Mouse (Mus musculus) stomach, embryonic 14.5 days (tissue): ENCODE measurements around the gene Rsbn1. TPM values are rescaled to one million over a fixed set of nuclear protein-coding genes. Genes with fewer than 3 reads are reported as not detected.

Experiments used
- ATAC-seq: fragments of 200-750 bp; cut with Nextera tagmentation; 2 replicates; pipeline ENCODE4 v1.8.0; 2017; ENCODE audit warnings: low read depth, moderate TSS enrichment; ENCODE audit not compliant: insufficient number of reproducible peaks, insufficient read depth, low FRiP score
- H3K27ac ChIP-seq: fragments of 300-500 bp; sonication (generic); 2 replicates; pipeline ENCODE4 v1.5.1; 2014; ENCODE audit warnings: mild to moderate bottlenecking, low read length, moderate library complexity, mixed read lengths
- H3K27me3 ChIP-seq: fragments of 300-500 bp; sonication (generic); 2 replicates; pipeline ENCODE4 v1.6.1; 2014; ENCODE audit warnings: low read length, control low read depth, mixed read lengths; ENCODE audit not compliant: control insufficient read depth, insufficient read depth
- H3K36me3 ChIP-seq: fragments of 300-500 bp; sonication (generic); 2 replicates; pipeline ENCODE4 v1.6.1; 2014; ENCODE audit warnings: mild to moderate bottlenecking, control low read depth, low read length, moderate library complexity, mixed read lengths; ENCODE audit not compliant: control insufficient read depth, insufficient read depth
- H3K4me1 ChIP-seq: fragments of 300-500 bp; sonication (generic); 2 replicates; pipeline ENCODE4 v1.6.1; 2014; ENCODE audit warnings: low read length, control low read depth, mixed read lengths; ENCODE audit not compliant: control insufficient read depth, insufficient read depth
- H3K4me2 ChIP-seq: fragments of 300-500 bp; sonication (generic); replicated peaks from 2 replicates; pipeline ENCODE4 v1.6.1; 2014; ENCODE audit warnings: low read depth, low read length, control low read depth
- H3K4me3 ChIP-seq: fragments of 300-500 bp; sonication (generic); 2 replicates; pipeline ENCODE4 v1.5.1; 2014; ENCODE audit warnings: low read depth, low read length, control low read depth
- H3K9ac ChIP-seq: fragments of 300-500 bp; sonication (generic); replicated peaks from 2 replicates; pipeline ENCODE4 v1.6.1; 2014; ENCODE audit warnings: low read depth, mild to moderate bottlenecking, control low read depth, low read length, moderate library complexity, mixed read lengths
- H3K9me3 ChIP-seq: fragments of 300-500 bp; sonication (generic); 2 replicates; pipeline ENCODE4 v1.6.1; 2016; ENCODE audit warnings: low read depth, low read length, control low read depth; ENCODE audit not compliant: control insufficient read depth
- WGBS: fragments of 180-500 bp; shearing (Covaris S2); extraction: QIAGEN DNeasy Blood & Tissue Kit; methylation state at CpG from one replicate; pipeline ENCODE4 v1.1.7; 2014; 5-methylcytosine and 5-hydroxymethylcytosine counted together
- polyA plus RNA-seq: library from polyadenylated mRNA; unstranded; fragments of >200 nt; fragmentation: Nextera tagmentation; extraction: Ambion mirVana; gene quantifications from 2 replicates; pipeline ENCODE4 v1.2.1, GENCODE M21; 2014

Rsbn1 gene
- polyA plus RNA-seq, 1 experiment from 2014 or later, result 12.8 TPM

DNA sequence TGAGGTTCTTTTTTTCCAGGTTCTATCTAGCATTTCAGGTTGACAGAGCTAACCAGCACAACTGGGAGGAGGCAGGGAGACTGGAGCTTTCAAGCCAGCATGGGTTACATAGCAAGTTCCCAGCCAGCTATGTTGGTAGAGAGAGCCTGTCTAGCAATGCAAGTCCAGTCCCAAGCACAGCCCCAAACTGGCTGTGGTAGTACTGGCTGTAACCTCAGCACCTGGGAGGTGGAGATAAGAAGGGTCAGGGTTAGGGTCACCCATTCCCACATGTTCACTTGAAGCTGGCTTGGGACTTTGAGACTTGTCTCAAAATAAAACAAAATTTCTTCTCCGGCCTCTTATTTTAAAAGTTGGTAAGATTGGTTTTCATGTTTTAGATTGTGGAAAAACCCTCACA lies 6.2 kb downstream of the Rsbn1 start:
- no peak overlapping the region for H3K27ac ChIP-seq
- 95% methylated on average over 1 of the region's 1 CpGs for WGBS
- H3K4me2 ChIP-seq, result no peak overlapping the region
- H3K4me3 ChIP-seq, result no peak overlapping the region
- H3K9ac ChIP-seq, result no peak overlapping the region
- no peaks in the 10 kb centered on the region for H3K9me3 ChIP-seq
- no peak for ATAC-seq
- H3K27me3 ChIP-seq, result no peaks in the 10 kb centered on the region
- peaks cover 13% of the 10 kb centered on the region; the same call in 1 of the 2 replicates for H3K4me1 ChIP-seq
- H3K36me3 ChIP-seq, result no peaks in the 10 kb centered on the region

DNA sequence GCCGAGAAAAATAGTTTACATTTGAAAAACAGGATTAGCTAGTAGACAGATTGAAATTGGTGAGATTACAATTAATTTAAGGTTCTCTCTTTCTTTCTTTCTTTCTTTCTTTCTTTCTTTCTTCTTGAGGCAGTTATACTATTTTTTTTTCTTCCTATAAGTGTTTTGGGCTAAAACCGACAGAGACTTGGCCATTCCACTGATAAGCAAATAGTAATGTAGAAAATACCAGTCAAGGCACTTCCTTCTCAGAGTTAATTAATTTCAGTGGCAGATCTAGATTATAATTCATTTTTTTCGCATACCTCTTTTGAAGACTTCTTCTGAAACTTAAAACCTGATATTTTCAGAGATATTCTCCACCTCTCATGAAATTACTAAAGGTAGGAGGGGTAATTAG lies 11.4 kb downstream of the Rsbn1 start:
- H3K36me3 ChIP-seq, result peaks cover 4% of the 10 kb centered on the region; the same call in 1 of the 2 replicates
- no peak for ATAC-seq
- no peak overlapping the region for H3K27ac ChIP-seq
- H3K4me2 ChIP-seq, result no peak overlapping the region
- H3K9me3 ChIP-seq, result no peaks in the 10 kb centered on the region
- H3K4me1 ChIP-seq, result peaks cover 2% of the 10 kb centered on the region; the same call in 1 of the 2 replicates
- no peak overlapping the region for H3K9ac ChIP-seq
- no peak overlapping the region for H3K4me3 ChIP-seq
- WGBS, result 48% methylated on average over 3 of the region's 3 CpGs
- H3K27me3 ChIP-seq, result no peaks in the 10 kb centered on the region

DNA sequence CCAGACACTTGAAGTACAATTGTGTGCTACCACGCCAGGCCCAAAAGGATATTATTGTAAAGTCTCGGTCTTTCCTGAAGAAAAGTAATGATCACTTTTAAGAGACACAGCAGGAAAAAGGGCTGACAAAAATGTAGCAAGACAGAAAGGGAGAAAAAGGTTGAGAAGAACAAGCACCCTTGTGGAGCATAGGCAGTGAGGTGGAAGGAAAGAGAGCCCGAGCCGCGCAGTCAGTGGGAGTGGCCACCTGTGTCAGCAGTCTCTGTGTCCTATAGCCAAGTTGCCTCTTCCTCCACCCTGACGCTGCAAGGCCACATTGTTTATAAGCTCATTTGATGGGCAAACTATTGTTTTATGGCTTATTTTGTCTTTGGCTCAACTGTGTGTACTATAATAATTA lies 13.6 kb downstream of the Rsbn1 start:
- no peaks in the 10 kb centered on the region for H3K9me3 ChIP-seq
- H3K4me1 ChIP-seq, result peaks cover 2% of the 10 kb centered on the region; the same call in 1 of the 2 replicates
- no peak for ATAC-seq
- H3K27ac ChIP-seq, result no peak overlapping the region
- H3K9ac ChIP-seq, result no peak overlapping the region
- no peak overlapping the region for H3K4me3 ChIP-seq
- peaks cover 6% of the 10 kb centered on the region; the same call in 1 of the 2 replicates for H3K36me3 ChIP-seq
- H3K4me2 ChIP-seq, result no peak overlapping the region
- H3K27me3 ChIP-seq, result no peaks in the 10 kb centered on the region
- 71% methylated on average over 6 of the region's 6 CpGs for WGBS

DNA sequence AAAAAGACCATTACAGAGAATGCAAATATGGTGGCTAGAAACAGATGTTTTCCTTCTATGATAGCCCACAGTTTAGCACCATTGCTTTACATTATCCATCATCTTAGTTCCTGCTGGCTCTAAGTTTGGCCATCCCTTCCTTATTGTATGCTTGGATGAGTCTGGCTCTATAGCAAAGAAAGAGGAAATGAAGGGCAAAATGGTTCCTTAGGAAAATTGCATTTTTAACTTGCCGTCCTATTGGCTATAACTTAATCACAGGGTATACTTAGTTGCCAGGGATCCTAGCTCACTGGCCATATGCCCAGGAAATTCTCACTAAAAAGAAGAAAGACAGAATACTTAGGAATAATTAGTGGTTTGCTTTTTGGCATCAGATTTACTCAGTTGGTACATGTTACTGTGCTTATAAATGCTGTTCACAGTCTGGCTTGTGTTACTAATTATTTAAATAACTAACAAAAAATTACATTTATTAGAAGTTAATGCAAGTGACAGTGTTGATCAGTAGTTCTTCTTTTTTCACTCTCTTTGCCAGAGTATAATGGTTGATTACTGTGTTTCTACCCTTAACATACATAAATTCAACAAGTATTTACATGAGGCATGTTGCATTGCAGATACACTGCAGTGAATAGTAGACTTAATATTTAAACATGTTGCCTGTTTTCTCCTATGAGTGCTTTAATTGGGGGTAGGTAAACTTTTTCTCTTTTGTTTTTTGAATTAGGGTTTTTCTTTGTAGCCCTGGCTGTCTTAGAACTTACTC lies 31.1 kb downstream of the Rsbn1 start:
- no peak for ATAC-seq
- H3K4me3 ChIP-seq, result no peak overlapping the region
- H3K27ac ChIP-seq, result no peak overlapping the region
- WGBS, result 80% methylated on average over 1 of the region's 1 CpGs
- H3K4me2 ChIP-seq, result no peak overlapping the region
- no peaks in the 10 kb centered on the region for H3K9me3 ChIP-seq
- no peaks in the 10 kb centered on the region for H3K4me1 ChIP-seq
- no peaks in the 10 kb centered on the region for H3K36me3 ChIP-seq
- H3K9ac ChIP-seq, result no peak overlapping the region
- no peaks in the 10 kb centered on the region for H3K27me3 ChIP-seq

DNA sequence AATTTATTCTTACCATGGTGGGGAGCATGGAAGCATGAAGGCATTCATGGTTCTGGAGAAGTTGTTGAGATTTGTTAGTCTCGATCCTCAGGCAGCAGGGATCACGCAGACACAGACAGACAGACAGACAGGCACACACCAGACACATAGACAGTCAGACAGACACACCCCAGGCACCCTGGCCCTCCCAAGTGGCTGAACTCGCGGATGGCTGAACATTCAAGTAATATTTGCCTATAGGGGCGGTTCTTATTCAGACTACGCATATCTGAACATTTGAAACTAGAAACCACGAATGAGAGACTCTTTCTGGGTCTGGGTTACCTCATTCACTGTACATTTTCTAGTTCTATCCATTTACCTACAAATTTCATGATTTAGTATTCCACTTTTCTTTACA lies 34.7 kb downstream of the Rsbn1 start:
- no peak for ATAC-seq
- Histone ChIP-seq H3K27ac (no peak overlapping the region), H3K9ac (no peak overlapping the region), H3K27me3 (no peaks in the 10 kb centered on the region), H3K36me3 (no peaks in the 10 kb centered on the region), H3K4me2 (no peak overlapping the region), H3K9me3 (no peaks in the 10 kb centered on the region), H3K4me1 (no peaks in the 10 kb centered on the region), H3K4me3 (no peak overlapping the region)
- WGBS, result 88% methylated on average over 7 of the region's 7 CpGs

DNA sequence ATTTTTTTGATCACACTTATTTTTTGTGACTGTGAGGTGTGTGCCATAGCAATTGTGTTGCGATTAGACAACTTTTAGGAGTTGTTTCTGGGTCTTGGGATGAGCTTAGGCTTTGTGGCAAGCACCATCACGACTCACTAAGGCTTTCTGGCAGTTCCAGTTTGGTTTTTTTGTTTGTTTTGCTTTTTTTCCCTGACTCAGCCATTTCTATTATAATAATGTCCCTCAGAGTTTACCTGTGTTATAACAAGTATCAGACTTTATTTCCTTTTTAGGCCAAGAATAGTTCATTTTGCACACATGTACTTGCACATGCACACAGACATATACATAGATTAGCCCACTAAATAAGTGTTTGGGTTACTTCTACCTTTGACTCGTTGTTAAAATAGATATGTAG lies 46.7 kb downstream of the Rsbn1 start:
- Histone ChIP-seq H3K27ac (no peak overlapping the region), H3K27me3 (no peaks in the 10 kb centered on the region), H3K4me2 (no peak overlapping the region), H3K4me1 (no peaks in the 10 kb centered on the region), H3K9ac (no peak overlapping the region), H3K36me3 (peaks cover 19% of the 10 kb centered on the region; the same call in 1 of the 2 replicates), H3K9me3 (no peaks in the 10 kb centered on the region), H3K4me3 (no peak overlapping the region)
- 88% methylated on average over 3 of the region's 3 CpGs for WGBS
- no peak for ATAC-seq

DNA sequence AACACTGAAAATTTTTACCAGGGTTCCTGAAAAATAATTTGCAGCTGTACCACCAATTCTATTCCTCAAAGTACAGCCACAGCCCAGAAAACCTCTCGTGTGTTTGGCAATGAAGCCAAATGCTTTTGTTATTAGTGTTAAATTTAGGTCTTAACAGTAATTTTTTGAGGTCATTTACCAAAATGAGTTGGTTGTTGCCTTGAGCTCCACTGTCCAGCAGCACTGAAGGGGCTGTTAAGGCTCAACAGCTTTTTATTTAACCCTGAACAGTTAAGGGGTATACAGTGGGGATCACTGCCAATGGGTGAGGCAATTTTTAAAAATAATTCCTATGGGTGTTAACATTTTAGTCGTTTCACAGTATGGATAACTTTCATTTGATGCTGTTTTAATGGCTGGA lies 53.3 kb downstream of the Rsbn1 start:
- H3K27ac ChIP-seq, result peak overlapping the region; percentile 94; the same call in 1 of the 2 replicates
- peak overlapping the region; percentile 76 for H3K9ac ChIP-seq
- peak overlapping the region; percentile 68 for H3K4me3 ChIP-seq
- no peaks in the 10 kb centered on the region for H3K27me3 ChIP-seq
- peak overlapping the region; percentile 61 for H3K4me2 ChIP-seq
- H3K9me3 ChIP-seq, result no peaks in the 10 kb centered on the region
- peaks cover 16% of the 10 kb centered on the region for H3K36me3 ChIP-seq
- 24% methylated on average over 2 of the region's 2 CpGs for WGBS
- ATAC-seq, result no peak
- H3K4me1 ChIP-seq, result 0 out of 2 replicates have a peak, but pooled peaks cover 2% of the 10 kb centered on the region

DNA sequence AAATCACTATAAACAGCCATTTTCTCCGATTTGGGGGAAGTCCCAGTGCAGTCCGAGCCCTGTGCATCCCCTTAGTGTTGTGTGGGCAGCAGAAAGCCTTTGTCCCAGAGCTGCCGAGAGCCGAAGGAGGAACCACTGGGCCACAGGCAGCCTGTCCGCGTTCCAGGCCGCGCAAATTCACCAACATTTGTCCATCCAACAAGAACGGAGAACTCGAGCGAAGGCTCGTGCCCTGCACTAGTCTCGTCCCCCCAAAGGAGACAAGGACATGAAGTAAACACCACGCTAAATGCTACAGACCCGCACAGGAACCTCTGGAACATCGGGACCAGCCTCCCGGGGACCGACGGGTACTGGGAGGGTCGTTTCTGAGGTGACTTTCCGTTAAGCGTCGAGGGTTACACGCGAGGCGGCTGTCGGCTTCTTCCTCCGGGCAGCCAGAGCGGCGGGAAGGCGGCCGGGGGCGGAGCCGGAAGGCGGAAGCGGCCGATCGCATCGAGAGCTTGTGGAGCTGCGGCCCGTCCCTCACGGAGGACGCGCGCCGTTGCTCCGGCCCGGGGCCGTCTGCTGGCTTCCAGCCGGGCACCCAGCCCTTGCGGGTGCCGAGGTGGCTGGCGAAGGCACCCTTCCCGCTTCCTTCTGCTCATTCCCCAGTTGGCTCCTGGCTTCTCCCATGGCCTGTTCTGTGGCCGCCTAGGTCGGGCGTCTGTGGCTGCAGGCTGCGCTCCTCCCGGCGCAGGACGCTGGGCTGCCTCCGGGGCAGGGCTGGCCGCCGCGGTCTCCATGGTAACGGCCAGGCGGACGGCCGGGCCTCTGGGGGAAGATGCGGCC lies 54.2 kb downstream of the Rsbn1 start, which contains the start of gene Phtf1:
TSS of gene Phtf1 (plus strand) at position 250 of the 831 bp plus-strand sequence.
- ATAC-seq, result peak; percentile 95
- 0 out of 2 replicates have a peak, but pooled peaks cover 2% of the 10 kb centered on the region for H3K4me1 ChIP-seq
- peak within 1 kb of the TSS; percentile 68 for H3K4me3 ChIP-seq
- no peaks in the 10 kb centered on the region for H3K27me3 ChIP-seq
- peak within 1 kb of the TSS; percentile 76 for H3K9ac ChIP-seq
- peak within 1 kb of the TSS; percentile 61 for H3K4me2 ChIP-seq
- peak within 1 kb of the TSS; percentile 94 for H3K27ac ChIP-seq
- under 1% methylated on average over 57 of the region's 70 CpGs for WGBS
- H3K36me3 ChIP-seq, result peaks cover 12% of the 10 kb centered on the region
- H3K9me3 ChIP-seq, result no peaks in the 10 kb centered on the region
